Mouse (Mus musculus) c-Kit-negative CD71-positive TER-119-positive erythroid progenitor cells, embryonic 14.5 days (primary cell): ENCODE data around the gene Tgfbr2.

ENCODE experiments used
- DNase-seq: peaks from one replicate; pipeline ENCODE4 v3.0.0-alpha.2; 2013; ENCODE audit warnings: low read depth, low spot score

The Tgfbr2 gene

GRCm38 (mm10) chr9:116118332-116118872, 56.8 kb downstream of the Tgfbr2 start:
- no peak for DNase-seq

DNA sequence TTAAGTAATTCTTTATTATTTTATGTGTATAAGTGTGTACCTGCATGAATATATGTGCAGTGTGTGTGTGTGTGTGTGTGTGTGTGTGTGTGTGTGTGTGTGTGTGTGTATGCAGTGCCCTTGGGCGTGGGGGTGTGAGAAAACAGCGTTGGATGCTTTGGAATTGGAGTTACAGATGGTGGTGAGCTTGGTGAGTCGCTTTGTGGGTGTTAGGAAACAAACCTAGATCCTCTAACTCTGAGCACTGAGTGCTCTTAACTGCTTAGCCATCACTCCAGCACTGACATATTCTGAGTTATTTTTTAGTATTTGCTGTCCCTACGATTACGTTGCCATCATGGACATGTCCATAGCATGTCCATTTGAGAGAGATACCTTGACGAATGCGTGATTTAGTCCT, 59.3 kb downstream of the Tgfbr2 start:
- no peak for DNase-seq

- no peak for DNase-seq
Measured at GRCm38 (mm10) chr9:116114339-116114738, 60.8 kb downstream of the Tgfbr2 start.

GRCm38 (mm10) chr9:116111149-116111970, 63.8 kb downstream of the Tgfbr2 start:
- DNase-seq: no peak

DNA sequence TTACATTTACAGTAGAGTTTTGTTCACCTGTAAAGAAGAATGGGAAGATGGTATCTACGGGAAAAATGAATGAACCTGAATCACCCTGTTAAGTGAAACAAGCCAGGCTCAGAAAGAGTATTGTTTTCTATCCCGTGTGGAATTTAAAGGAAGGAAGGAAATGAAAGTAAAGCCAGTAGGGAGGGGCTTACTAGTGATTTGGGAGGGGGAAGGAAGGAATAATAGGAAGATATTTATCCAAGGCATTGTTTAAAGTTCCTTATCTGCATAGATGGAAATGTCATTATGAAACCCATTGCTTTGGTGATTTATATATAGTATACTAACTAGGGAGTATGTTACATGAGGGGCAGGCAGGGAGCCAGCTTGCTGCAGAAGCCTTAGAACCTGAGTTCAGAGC, 66.4 kb downstream of the Tgfbr2 start:
- DNase-seq: no peak

DNA sequence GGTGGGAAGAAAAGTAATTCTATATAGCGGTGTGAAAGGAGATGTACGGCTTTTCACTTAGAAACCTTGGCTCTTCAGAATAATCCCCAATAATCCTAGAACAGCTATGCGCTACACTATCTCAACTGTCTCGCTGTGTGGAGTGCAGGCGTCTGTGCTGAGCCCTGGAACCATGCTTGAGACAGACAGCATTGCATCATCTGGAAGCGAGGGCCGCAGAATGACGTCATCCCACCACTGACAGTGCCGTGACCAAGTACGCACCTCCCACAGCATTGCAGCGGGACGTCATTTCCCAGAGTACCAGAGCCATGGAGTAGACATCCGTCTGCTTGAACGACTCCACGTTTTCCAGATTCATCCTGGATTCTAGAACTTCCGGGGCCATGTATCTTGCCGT, 70.4 kb downstream of the Tgfbr2 start:
- DNase-seq: no peak

- DNase-seq: no peak
Measured at GRCm38 (mm10) chr9:116101842-116102241, 73.3 kb downstream of the Tgfbr2 start.

GRCm38 (mm10) chr9:116100015-116100414, 75.1 kb downstream of the Tgfbr2 start:
- DNase-seq: no peak

DNA sequence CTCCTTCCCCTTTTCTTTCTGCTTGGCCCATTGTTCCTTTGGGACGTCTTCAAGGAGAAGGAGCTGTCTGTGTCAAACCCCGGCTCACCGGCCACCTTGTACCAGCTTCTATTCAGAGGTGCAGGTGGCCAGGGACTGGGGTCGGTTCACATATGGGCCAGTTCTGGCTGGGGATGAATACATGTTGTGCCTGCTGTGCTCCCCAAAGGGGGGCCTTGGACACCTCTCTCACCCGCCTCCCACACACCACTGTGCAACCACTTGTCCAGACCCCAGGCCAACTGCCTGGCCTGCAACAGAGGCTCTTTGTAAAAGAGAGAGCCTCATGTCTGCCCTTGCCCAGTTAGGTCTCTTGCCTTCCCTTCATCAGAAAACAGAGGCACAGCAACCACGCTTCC, 75.6 kb downstream of the Tgfbr2 start:
- no peak for DNase-seq

- DNase-seq: no peak
Measured at GRCm38 (mm10) chr9:116098724-116099595, 76.2 kb downstream of the Tgfbr2 start.

DNA sequence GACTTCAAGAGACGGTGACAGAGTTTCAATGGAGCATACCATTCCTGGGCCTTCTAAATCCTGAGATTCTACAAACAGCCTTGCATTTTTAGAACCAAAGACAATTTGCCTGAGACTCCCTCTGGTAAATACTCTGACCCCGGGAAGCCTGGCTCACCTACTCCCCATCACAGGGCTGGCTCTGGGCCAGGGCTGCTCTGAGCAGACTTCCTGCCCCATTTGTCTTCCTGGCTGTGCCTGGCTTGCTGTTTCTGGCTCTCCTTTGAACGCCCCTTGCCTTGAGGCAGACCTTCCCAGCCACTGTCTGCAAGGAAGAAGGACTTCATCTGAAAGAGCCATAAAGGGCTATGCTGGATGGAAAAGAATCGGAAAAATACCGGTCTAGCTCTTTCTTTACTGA, 83.2 kb downstream of the Tgfbr2 start:
- DNase-seq: no peak

DNA sequence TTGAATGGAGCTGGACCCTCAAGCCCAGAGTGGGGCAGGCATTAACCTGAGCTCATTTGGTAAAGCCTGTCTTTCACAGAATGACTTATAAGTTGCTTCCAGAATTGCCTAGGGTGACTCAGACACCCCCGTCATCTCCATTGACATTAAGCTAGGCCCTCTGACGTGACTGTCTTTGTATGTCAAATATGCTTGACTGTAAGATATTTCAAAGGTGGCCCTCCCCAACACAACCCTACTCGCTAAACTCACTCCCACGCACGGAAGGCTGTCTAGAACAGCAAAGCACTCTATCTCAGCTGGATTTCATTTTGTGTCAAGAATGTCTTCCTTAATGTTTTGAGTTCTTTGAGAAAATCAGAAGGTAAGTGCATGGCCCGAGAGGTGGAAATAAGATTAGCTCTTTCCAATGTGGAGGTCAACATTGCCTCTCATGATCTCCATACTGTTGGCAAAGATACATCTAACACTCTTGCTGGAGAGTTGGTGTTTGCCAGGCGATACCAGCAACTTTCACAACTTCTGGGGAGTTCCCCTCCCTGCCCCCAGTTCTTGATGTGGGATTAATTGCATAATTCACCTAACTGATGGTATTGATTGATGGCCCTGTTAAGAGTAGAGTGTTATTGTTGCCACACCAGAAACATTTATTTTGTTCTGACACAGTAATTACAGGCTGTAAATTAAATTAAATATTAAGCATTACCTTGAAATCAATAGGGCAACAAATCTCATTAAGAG, 83.9 kb downstream of the Tgfbr2 start:
- DNase-seq: no peak

GRCm38 (mm10) chr9:116090296-116090695, 84.9 kb downstream of the Tgfbr2 start:
- DNase-seq: no peak

- no peak for DNase-seq
Measured at GRCm38 (mm10) chr9:116088912-116089311, 86.2 kb downstream of the Tgfbr2 start.

DNA sequence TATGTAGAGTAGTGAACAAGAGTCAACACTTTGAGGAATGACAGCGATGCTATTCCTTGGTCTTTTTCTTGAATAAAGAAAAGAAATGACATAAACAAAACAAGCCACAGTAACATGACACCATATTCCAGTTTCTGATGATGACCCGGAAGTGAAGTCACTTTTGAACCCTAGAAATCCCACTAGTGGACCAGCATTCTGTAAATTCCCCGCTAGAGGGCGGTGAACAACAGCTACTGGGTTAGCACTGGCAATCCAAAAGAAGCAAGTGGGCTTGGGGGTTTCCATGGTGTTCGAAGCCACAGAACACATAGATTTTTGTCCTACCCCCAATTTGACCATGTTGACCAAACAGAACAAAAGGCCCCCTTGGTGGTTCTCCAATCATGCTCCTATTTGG, 87.3 kb downstream of the Tgfbr2 start:
- DNase-seq: no peak

DNA sequence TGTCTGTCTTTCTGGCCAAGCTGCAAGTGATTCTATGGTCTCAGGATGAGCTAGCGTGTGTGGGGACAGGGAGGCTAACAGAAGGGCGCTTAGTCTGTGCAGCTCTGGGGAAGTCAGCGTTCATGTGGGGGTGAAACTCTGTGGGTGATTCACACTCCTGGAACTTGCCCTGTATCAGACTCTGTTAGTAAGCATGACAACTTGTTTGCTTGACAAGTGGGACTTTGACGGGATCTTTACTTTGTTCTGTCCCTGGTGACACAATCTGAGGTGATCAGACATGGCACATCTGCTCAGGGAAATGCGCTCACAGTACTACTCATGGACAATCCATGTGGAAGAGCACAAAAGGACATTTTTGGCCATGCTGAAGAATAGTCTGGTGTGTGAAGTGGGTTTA, 87.9 kb downstream of the Tgfbr2 start:
- no peak for DNase-seq

DNA sequence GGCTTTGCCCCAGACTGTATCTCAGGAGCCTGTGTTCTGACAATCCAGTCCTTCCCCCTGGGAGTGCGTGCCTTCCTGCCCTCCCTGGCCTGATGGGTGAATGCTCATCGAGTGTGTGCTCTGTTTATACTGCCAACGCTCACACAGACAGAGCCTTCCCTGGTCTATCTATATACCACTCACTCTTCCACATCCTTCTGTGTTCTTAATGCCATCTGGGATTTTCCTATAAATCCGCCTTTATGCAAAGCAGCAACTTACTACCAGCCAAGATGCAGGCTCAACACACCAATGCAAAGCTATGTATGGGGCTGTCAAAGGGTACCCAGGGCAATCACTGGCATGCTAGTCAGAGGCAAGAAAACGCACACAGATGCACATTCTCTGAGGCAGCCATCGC, 89.2 kb downstream of the Tgfbr2 start:
- no peak for DNase-seq

GRCm38 (mm10) chr9:116084324-116084931, 90.7 kb downstream of the Tgfbr2 start:
- no peak for DNase-seq

- no peak for DNase-seq
Measured at GRCm38 (mm10) chr9:116083726-116084323, 91.3 kb downstream of the Tgfbr2 start.

DNA sequence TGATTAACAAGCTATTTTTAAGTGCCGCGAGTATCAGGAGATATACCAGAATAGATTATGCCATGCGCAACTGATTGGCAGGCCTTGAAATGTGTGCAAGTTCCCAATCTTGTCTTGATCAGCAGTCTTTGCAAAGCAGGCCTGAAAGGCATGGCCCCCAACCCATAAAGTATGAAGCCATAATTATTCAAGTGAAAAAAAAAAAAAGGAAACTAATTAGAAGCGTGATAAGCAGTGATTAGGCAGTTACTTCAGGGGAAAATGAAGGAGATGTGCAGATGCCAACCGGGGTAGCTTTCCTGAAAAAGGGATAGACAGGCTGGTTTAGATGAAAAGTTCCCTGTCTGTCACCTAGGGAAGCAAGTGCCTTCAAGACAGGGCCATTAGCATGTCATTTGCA, 91.9 kb downstream of the Tgfbr2 start:
- no peak for DNase-seq

DNA sequence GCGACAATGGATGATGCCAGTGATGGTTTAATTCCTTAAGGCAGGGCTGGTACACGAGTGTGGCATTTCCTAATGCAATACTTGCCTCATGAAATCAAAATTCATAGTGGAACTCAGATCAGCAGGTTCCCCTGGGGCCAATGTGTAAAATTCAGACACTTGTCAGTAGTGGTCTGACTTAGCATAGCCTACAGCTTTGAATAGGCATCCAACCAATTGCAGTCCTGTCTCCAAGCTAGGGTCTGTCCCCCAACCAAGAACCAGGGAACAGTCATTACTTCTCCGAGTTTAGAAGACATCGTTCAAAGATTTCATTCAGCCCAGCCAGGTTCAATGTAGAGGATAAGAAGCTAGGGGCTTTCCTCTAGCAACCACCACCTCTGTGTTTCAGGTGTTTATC, 93.4 kb downstream of the Tgfbr2 start:
- no peak for DNase-seq
